Mouse (Mus musculus) bone marrow, adult 2 months (tissue): ENCODE measurements around the gene Pimreg.

Source experiments
- CTCF ChIP-seq: fragments of 200-500 bp; IDR thresholded peaks from 2 replicates; pipeline ENCODE4 v1.5.1; 2011; ENCODE audit warnings: low read length, control low read depth; ENCODE audit not compliant: control insufficient read depth, insufficient read depth
- POLR2A ChIP-seq: fragments of 200-500 bp; IDR thresholded peaks from 2 replicates; pipeline ENCODE4 v1.6.1; 2011; ENCODE audit warnings: low read depth, mild to moderate bottlenecking, control low read depth, low read length, borderline replicate concordance; ENCODE audit not compliant: control insufficient read depth

GRCm38 (mm10) chr11:72086251-72087046, 44.6 kb downstream of the Pimreg start:
- TF ChIP-seq POLR2A (no peak), CTCF (no peak)
